Mouse (Mus musculus) erythroblast, embryonic 14.5 days (primary cell): Measurements from ENCODE around the gene Ern1.

Source experiments
- GATA1 ChIP-seq: IDR thresholded peaks from 2 replicates; pipeline ENCODE4 v1.6.1; 2012; ENCODE audit warnings: low read length, inconsistent platforms, mixed read lengths
- TAL1 ChIP-seq: IDR thresholded peaks from 3 replicates; pipeline ENCODE4 v1.6.1; 2012; ENCODE audit warnings: low read length, inconsistent platforms, mixed read lengths

GRCm38 (mm10) chr11:106489036-106489693 is 1.5 kb upstream of the Ern1 start:
- TF ChIP-seq GATA1 (no peak), TAL1 (no peak)
